Mouse (Mus musculus): ENCODE measurements around the gene Trim15.
A peak's percentile ranks its signal among the peaks of the same experiment; 100 is the strongest.

Gene Trim15

GRCm38 (mm10) chr17:36869284-36869954, 2.4 kb upstream of the Trim15 start, which contains the start of gene Trim10:
TSS of gene Trim10 (plus strand) at chr17:36869574.
- no peak for DNase-seq (ENCODE audit: low spot score in 2 of 2)

GRCm38 (mm10) chr17:36868836-36869235, 1.8 kb upstream of the Trim15 start:
- DNase-seq (ENCODE audit: low spot score in 2 of 2) = no peak

GRCm38 (mm10) chr17:36861680-36862079, 5.3 kb downstream of the Trim15 start:
- no peak for DNase-seq (ENCODE audit: low spot score in 2 of 2)

- no peak for DNase-seq (ENCODE audit: low spot score in 2 of 2)
Observed at GRCm38 (mm10) chr17:36858181-36858580, 8.8 kb downstream of the Trim15 start.

- DNase-seq (ENCODE audit: low spot score in 2 of 2) = no peak
Observed at GRCm38 (mm10) chr17:36856236-36856635, 10.8 kb downstream of the Trim15 start.

- DNase-seq (ENCODE audit: low spot score in 2 of 2) = no peak
Observed at GRCm38 (mm10) chr17:36855484-36855883, 11.5 kb downstream of the Trim15 start.

GRCm38 (mm10) chr17:36851627-36852026, 15.4 kb downstream of the Trim15 start:
- no peak for DNase-seq (ENCODE audit: low spot score in 2 of 2)

GRCm38 (mm10) chr17:36851200-36851599, 15.8 kb downstream of the Trim15 start:
- no peak for DNase-seq (ENCODE audit: low spot score in 2 of 2)

GRCm38 (mm10) chr17:36849992-36850391, 17.0 kb downstream of the Trim15 start:
- no peak for DNase-seq (ENCODE audit: low spot score in 2 of 2)

- DNase-seq (ENCODE audit: low spot score in 2 of 2) = no peak
Observed at GRCm38 (mm10) chr17:36848911-36849310, 18.1 kb downstream of the Trim15 start.

GRCm38 (mm10) chr17:36844725-36845124, 22.3 kb downstream of the Trim15 start:
- no peak for DNase-seq (ENCODE audit: low spot score in 2 of 2)

GRCm38 (mm10) chr17:36844286-36844719, 22.7 kb downstream of the Trim15 start:
- DNase-seq (ENCODE audit: low spot score in 2 of 2) = no peak

GRCm38 (mm10) chr17:36843696-36844095, 23.3 kb downstream of the Trim15 start:
- no peak for DNase-seq (ENCODE audit: low spot score in 2 of 2)

- DNase-seq (ENCODE audit: low spot score in 2 of 2) = no peak
Observed at GRCm38 (mm10) chr17:36840961-36841445, 26.0 kb downstream of the Trim15 start.

GRCm38 (mm10) chr17:36839931-36840330, 27.1 kb downstream of the Trim15 start:
- no peak for DNase-seq (ENCODE audit: low spot score in 2 of 2)

- no peak for DNase-seq (ENCODE audit: low spot score in 2 of 2)
Observed at GRCm38 (mm10) chr17:36839001-36839400, 28.0 kb downstream of the Trim15 start.

- DNase-seq (ENCODE audit: low spot score in 2 of 2) = peak; percentile 96 to 98
Observed at GRCm38 (mm10) chr17:36836874-36837647, 29.9 kb downstream of the Trim15 start, which contains the start of gene Trim26. TSS of gene Trim26 (plus strand) at chr17:36837134.

- peak in 1 of 2 experiments; percentile 15 for DNase-seq (ENCODE audit: low spot score in 2 of 2)
Observed at GRCm38 (mm10) chr17:36836427-36836812, 30.6 kb downstream of the Trim15 start.

GRCm38 (mm10) chr17:36835591-36836426, 31.2 kb downstream of the Trim15 start:
- peak; percentile 40 to 60 for DNase-seq (ENCODE audit: low spot score in 2 of 2)

- no peak for DNase-seq (ENCODE audit: low spot score in 2 of 2)
Observed at GRCm38 (mm10) chr17:36832694-36833093, 34.3 kb downstream of the Trim15 start.

- no peak for DNase-seq (ENCODE audit: low spot score in 2 of 2)
Observed at GRCm38 (mm10) chr17:36830470-36830869, 36.5 kb downstream of the Trim15 start.

- DNase-seq (ENCODE audit: low spot score in 2 of 2) = no peak
Observed at GRCm38 (mm10) chr17:36828488-36828887, 38.5 kb downstream of the Trim15 start.
